Mouse (Mus musculus): ENCODE results near the gene Pdzrn4. TPM values are rescaled to one million over a fixed set of nuclear protein-coding genes. Genes with fewer than 3 reads are reported as not detected.

Gene Pdzrn4
- total RNA-seq, 2 experiments from 2014 or later, result 1.2 to 1.4 TPM

DNA sequence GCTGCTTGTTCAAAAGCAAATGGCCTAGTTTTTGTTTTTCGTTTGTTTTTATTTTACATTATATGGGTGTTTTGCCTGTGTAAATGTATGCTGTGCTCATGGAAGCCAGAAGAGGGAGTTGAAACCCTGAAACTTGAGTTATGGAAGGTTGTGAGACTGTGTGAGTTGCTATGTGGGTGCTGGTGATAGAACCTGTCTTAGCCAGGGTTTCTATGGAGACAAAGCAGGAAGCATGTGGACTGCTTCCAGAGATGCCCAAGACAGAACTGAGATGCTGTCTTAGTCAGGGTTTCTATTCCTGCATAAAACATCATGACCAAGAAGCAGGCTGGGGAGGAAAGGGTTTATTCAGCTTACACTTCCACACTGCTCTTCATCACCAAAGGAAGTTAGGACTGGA, 190.8 kb downstream of the Pdzrn4 start:
- DNase-seq, result no peak

DNA sequence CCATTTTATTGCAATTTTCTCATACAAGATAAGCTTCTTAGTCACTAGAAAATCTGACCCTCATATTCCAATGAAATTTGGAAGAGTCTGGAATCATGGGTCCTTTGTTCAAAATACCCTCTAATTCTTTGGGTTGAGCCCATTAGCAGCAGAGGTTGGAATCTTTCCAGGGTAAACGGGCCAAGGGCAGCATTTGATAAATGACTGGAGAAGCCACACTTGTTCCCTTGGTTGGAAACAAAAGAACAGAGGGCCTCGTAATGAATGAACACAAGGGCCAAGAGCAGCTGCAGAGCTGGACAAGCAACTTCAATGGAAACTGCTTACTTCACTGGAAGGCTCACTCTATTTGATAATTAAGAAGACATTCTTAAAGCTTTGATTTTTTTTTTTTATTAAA, 198.0 kb downstream of the Pdzrn4 start:
- no peak for DNase-seq

DNA sequence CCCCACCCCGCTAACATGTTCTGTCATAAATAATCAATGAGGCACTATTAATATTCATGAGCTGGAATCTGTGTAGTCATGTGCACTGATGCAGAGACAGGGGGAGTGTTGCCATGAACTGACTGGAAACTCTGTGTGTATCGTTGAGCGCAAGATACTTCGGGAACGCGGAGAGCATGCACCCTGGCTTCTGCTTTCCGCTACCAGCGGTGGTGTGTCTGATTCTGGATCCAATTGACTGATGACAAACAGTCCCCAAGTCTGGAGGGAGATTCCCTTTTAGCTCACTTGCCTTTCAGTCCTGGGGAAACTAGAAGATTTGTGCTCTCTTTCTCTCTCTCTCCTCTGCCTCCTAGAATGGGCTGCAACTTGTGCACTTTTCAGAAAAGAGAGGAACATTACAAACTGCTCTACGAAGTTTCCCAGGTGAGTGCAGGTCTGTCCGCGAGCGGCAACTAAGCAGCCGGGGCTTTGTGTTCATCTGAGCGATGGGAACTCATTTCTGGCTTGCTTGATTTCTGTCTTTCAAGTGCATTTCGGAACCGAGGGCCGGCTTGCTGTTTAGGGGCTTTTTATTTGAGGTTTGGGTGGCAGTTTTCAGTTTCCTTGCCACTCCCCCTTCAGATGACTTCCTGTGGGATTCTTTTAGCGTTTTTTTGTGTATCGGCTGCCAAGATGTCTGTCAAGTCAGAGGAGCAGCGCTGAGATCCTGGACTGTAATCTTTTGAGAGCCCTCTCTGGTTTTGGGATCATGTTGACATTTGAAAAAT, 200.5 kb downstream of the Pdzrn4 start:
- peak in 1 of 2 experiments; percentile 4 for DNase-seq

DNA sequence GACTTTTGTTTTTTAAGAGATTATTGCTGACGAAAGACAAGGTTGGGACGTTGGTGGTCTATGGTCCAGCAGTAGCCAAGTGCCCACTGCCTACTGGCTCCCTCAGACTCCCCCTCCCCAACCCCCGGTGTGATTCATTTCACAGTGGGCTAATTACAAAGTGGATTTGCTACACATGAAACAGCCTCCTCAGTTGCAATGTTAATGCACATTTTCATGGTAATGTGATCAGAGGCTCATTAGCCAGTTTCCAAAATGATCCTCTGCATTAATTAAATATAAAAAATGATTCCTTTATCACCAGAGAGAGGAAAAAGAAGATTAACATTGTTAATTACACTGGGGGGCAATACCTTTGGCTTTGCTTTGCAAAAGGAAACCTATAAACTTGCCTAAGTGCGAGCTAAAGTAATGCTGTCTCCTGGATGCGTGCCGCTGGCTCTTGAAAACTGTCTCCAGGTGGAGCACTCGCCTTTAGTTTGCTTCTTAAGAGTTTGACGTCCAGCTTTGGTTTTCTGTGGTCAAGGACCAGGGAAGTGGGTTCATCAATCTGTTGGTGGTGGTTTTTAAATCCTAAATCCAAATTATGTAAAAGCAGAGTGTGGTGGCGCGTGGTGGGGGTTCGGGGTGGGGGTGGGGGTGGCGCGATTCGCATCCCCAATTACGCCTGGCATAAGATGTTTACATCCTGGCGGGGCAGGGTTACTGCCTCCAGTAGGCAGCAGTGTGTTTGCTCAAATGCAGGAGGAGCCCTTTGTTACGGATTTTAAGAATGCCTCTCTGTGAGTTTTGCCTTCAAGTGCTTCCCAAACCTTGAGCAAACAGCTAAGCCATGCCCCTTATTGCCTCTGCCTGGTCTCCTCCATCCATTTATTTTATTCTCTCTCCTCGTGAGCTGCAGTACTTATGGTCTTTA, 202.0 kb downstream of the Pdzrn4 start:
- DNase-seq, result peak in 1 of 2 experiments; percentile 7

DNA sequence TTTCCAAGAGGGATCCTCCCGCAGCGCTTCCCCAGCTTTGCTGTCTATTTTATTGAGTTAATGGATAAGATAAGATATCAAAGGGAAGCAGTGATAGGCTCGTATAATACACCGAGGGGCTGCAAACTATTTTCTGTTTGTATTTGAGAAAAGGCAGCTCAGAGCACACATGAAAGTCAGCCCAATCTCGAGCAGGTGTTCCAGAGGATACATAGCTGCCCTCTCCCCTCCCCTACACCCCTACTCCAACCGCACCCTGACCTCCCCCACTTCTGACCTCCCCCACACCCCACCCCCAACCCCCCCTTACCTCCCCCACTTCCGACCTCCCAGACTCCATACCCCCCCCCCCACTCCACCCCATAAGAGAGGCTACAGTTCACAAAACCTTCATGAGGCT, 202.7 kb downstream of the Pdzrn4 start:
- no peak for DNase-seq

DNA sequence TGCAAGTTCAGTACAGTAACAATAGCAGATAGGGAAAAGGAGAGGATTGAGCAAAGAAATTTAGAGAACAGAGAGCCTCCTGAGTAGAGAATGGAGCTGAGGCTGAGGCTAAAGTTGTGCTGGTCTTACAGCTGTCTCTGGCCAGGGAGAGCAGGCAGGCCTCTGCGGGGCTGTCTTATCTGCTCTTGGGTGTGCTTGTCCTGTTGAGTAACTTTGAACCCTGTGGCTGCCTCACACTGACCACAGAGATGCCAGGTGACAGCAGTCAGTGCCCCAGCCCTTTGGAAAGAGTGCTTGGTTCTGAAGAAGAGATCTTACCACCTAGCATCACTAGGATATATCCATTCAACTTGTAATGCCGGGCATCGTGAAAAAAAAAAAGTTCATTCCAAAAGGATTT, 214.2 kb downstream of the Pdzrn4 start:
- DNase-seq, result no peak

DNA sequence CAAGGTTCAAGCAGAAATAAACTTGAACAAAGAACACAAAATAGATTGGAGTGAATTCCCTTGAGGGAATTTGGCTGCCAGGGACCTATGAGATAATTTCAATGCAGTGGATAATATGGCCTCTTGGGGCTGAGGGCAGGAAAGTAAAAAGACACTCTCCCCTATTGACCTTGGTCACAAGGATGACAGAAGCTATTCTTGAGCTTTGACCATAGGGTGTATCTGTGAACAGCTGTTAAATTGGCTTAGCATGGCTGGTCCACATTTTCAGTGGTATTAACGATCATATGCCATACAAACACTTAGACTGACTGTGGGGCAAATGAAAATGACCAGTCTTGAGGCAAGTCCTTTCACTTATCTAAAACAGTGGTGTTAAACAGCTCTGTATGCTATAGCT, 215.7 kb downstream of the Pdzrn4 start:
- DNase-seq, result no peak

DNA sequence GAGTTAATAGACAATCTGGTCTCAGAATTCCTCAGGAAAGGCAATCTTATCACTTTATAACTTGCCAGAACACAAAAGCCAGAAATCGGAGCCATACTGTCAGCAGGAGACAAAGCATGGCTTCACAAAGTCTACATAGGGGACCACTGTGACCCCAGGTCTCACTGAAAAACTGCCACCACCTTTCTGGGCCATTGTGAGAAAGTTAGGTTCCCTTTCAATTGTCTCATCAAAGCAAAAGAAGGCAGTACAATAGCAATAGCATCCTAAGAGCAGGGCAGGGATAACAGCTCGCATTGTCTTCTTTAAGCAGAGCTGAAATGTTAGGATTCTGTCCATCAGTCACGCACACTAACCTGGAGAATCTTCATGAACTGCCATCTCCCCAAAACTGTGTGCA, 216.5 kb downstream of the Pdzrn4 start:
- DNase-seq, result no peak

DNA sequence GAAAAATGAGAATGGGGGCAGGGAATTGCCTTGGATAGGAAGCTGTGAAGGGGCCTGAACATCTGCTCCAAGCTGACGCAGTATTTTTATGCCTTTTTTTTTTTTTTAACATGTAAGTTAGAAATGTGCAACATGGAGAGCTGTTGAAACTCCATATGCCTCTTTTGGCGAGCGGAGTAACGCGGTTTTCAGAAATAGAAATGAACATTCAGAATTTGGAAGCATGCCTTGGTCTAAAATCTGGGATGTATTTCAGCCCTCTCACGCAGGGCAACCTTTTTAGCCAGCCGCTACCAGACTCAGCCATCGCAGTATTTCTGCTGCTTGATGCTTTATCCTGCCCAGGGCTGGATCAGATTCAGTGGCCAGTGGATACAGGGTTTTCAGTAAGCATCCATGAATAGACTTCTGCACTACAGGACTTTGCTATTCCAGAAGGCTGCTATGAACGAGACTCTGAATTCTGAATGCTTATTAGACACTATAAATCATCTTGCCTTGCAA, 225.1 kb downstream of the Pdzrn4 start:
- DNase-seq, result no peak

DNA sequence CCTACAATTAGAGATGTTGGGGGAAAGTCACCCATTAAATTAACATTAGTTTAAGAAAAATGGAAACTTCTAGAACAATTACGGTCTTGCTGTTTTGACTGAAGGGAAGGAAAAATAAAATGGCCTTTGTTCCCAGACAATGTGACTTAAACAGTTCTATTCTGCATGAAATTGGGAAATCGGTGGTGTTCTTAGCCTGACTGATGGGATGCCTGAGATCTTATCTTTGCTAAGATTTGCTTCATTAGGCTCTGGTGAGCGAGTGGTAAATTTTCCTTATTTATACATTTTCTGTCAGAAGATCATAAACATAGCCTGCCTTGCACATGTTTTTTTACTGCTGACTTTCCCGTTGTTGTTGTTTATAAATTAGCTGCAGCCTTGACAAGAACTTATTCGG, 225.6 kb downstream of the Pdzrn4 start:
- no peak for DNase-seq

DNA sequence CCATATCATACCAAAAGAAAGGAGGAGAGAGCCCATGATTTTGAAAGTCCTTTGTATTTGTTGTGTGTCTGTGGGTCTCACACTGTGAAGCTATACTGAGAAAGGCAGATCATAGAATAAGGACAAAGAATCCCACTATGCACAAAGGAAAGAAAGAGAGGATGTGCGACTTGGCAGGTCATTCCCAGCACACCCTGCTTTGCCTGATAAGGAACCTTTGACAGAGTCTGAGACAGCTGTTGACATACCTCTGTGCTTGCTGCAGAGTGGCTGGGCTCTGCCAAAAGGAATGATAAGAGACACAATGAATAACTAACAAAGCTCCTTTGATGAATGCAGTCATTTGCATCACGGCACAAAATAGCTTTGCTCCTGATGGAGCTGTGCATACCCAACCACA, 232.5 kb downstream of the Pdzrn4 start:
- DNase-seq, result no peak

DNA sequence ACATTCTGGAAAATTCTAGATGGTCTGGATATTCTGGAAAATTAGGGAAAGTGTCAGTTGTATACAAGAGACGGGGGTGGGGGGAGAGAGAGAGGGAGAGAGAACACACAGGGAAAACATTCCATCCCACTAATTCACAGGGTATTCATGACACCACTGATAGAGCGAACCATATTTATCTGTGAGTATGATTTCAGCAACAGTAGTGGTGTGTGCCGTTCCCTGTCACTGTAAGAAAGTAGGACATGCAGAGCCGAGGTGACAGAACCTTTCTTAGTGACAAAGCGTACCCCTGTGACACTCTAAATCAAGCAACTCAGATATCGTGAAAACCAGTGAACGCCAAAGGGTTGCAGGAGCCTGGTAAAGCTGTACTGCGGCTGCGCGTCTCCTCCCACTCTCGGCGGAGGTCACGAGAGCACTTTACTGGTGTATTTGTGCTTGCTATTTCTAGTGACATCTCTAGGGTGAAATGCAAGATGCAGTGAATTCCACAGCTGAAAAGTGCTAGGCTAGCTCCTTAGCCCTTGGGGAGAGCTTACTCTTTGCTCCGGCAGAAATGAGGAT, 237.4 kb downstream of the Pdzrn4 start:
- DNase-seq, result peak; percentile 52 to 58

DNA sequence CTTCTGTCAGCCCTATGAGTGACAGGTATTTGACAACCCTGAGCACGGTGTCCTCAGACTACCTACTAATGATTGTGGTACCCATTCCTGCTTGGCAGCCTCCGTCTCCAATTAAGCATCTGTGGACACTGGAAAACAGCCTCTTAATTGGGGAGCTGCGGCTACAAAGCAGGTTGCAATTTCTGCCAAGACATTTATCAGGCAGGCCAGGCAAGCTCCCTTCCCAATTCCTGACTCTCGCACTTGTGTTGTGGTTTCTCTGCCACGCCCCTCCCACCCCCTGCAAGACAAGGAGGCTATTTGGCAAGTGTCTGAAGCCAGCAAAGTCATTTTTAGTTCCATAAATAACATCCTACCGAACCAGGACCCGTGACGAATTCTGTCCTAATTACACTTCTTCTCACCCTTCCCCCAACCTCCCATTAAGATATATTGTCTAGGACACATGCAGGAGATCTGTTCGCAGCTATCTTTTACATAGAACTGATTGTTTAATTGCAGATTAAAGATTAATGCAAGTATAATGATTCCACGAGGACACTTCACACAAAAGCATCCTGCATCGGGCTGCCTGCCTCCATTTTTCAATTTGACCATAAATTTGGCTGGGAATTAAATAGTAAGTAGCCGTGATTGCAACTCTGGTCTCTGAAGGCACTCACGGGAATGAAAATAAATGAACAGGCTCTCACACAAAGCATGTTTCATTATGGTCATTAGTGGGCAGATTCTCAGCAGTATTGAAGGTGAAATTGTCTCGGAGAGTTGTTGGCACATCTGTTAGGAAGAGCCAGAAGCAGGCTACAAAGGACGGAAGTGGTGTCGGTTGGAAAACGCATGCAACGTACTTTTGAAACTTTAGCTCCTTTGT, 243.8 kb downstream of the Pdzrn4 start:
- DNase-seq, result peak; percentile 49 to 65

DNA sequence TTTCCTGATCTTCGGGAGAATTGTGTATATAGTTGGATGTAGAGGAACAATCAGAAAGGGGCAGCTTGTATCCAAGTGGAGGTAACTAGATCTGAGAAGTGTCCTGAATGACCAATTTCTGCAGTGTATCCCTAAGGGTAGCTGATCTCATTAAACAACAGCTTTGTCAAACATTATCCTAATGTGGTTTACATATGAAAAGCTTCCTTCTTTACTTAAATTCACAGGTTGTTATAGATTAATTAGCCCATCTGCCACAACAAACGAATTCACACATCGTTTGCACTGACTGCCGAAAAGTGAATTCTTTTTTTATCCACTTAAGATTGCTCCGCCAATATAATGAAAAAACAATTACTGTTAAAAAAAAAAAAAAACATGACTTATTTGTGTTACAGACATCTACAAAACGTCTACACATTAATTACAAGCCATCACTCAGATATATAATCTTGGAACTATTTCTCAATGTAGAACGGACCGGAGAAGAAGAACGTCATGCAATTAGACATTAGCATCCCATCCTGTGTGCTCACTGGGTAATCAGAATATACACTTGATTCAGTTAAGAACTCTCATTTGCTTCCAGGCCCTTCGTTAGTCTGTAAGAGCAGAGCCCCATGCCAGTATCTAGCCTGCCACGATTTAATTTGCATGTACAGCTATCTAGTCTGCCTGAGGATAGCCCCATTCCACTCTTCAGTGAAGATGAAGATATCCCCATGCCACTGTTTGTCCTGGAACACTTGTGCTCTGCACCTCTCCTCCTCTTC, 274.8 kb downstream of the Pdzrn4 start:
- DNase-seq, result no peak

DNA sequence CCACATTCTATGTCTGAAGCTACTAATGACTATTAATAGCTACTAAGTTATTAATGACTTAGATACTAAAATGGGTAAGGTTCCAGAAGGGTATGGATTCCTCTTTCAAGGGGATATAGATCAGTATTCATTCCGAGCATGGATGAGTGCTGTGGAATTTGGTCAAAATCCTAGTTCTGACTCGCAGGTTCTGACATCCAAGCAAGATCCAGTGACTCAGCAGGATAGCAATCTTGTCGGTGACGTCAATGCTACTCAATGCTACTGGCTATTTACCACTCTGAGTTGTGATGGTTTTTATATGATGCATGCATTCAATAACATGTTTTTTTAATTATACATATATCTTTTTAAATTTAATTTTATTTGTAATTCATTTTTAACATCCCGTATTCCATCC, 279.4 kb downstream of the Pdzrn4 start:
- no peak for DNase-seq

DNA sequence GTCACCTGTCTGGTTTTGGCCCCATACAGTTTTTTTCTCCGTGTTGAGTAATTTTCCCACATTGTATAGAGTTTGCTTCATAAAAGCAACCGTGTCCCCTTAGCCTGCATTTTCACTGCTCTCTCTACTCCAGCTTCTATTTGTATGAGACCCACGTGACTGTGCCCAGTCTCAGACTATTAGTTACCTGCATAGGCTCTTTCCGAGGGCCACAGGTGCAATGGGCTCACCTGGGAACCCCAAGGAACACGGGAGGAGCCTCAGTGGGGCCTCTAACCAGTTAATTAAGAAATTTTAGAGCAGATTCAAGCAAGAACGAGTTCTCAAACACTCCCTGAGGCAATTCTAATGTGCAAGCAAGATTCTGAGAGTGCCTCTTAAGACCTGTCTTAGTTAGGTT, 281.7 kb downstream of the Pdzrn4 start:
- no peak for DNase-seq

DNA sequence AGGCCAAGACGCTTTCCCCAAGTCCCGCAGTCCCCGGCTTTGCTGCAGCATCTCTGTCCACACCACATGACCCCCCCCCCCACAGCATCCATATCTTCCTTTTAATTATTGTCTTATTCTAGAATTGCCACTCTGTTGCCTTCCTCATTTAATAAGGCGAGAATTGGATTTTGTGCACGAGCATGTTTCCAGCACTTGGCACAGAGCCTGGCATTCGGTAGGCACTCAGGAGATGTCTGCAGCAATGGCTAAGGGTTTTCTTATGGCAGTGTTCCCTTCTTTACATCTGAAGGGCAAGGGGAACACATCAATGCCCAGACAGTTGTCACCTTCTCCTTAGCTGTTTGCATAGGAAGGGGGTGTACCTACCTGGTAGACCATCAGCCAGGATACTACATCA, 282.9 kb downstream of the Pdzrn4 start:
- no peak for DNase-seq

DNA sequence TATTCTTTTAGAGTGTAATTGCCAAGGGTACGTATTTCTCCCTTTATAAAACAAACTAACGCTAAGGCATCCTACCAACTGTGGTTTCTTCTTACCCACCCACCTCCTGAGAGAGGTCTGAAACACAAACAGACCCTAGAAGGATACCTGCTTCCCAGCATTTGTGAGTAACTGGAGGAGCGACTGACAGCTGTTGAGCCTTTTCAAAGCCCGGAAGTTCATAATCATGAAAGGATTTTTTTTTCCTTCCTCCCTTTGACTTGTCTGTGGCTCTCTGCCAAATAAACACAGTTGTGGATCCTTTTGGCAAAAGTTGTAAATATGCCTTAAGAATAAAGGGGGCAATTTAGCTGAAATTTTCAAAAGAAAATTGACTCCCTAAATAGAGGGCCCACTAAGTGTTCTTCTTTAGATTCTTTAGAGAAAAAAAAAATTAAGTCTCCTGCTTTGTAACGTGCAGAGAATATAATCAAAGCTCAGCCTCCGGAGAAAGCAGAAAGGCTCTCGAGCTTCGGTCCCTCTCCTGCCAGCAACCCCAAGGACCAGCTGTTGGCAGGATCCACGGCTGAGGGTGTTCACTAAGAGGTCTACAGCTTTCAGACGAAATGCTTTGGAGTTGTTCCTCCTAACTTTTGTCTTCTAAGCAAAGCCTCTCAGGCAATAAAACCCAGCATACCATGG, 299.7 kb downstream of the Pdzrn4 start:
- DNase-seq, result no peak

DNA sequence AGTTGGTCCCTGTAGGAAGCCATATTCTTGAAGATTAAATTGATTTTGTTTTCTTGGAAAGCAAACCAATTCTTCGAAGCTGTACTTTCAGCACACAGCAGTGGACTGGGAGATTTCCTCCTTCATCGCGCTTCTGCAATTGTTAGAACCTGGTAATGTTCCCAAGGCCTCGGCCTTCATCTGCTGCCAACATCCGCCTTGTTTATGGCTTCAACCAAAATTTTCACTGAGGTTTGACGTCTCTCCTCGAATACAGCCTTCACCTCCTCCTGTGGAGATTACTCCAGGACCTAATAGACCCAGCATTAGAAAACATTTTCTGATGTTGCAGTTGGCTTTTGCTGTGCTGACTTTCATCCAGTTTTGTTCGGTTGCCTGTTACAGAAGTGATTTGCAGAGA, 307.5 kb downstream of the Pdzrn4 start:
- DNase-seq, result no peak

DNA sequence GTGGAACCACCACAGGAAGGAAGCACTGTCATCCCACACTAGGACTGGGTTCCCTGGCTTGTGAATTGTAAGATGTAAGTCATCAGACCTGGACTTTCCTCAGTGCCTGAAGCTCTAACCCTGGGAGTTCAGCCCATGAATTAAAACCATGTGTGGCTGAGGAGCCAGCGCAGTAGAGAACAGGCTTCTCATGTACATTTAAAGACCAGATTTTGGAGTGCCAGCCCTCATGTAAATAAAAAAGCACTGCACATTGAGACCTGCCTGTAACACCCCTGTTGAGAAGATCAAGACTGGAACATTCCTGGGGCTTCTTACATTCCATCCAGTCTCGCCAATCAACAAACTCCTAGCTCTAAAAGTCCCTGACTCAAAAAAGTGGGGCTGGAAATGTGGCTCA, 342.0 kb downstream of the Pdzrn4 start:
- no peak for DNase-seq

DNA sequence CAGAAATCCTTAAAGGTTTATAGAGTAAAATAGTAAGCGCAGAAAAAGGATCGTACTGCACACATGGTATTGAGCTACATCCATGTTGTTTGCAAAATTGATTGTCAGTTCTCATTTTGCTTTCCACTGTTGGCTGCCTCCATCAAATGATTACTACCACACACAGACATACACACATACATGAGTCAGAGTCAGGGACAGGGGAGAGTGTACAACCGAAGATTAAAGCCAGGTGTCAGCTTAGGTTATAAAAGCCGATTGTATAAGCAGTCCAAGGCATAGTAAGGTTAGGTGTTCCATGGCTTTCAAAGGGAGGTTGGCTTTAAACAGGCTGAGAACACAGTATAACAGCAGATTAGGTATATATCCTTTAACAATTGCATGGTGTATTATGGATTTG, 343.2 kb downstream of the Pdzrn4 start:
- DNase-seq, result no peak
